Mouse (Mus musculus): ENCODE measurements around the gene Tcf7l1. TPM values are rescaled to one million over a fixed set of nuclear protein-coding genes. Genes with fewer than 3 reads are reported as not detected.

Tcf7l1 gene
- polyA plus RNA-seq, 1 experiment from 2014 or later: 17.5 TPM

GRCm38 (mm10) chr6:72774275-72774674 lies 14.8 kb downstream of the Tcf7l1 start:
- no peaks in the 10 kb centered on the region for H3K36me3 ChIP-seq (ENCODE audit: insufficient read depth, low read length)
- DNase-seq (ENCODE audit: low spot score): no peak

GRCm38 (mm10) chr6:72769915-72770776 lies 18.9 kb downstream of the Tcf7l1 start:
- ATAC-seq (no peak), DNase-seq (ENCODE audit: low spot score) (no peak)
- WGBS: 70% methylated on average over 14 of the region's 14 CpGs
- TF ChIP-seq CTCF (IDR thresholded peaks at IDR 0.05) (no peak), EP300 (IDR thresholded peaks at IDR 0.05) (no peak)
- Histone ChIP-seq H3K36me3 (ENCODE audit: insufficient read depth, low read length) (no peaks in the 10 kb centered on the region), H3K9ac (replicated peaks; ENCODE audit: low read depth) (no peak overlapping the region), H3K4me1 (ENCODE audit: insufficient read depth, low read depth, low read length) (peaks cover 16% of the 10 kb centered on the region; the same call in 1 of the 2 replicates), H3K4me3 (ENCODE audit: low read depth, low read length) (no peak overlapping the region), H3K27me3 (replicated peaks; ENCODE audit: insufficient read depth, low read length) (no peaks in the 10 kb centered on the region), H3K27ac (ENCODE audit: low read length) (no peak overlapping the region), H3K9me3 (ENCODE audit: low read length) (no peaks in the 10 kb centered on the region), H3K4me2 (replicated peaks; ENCODE audit: low read depth, low read length) (no peak overlapping the region)

More at GRCm38 (mm10) chr6:72774275-72774674, 14.8 kb downstream of the Tcf7l1 start:
- Histone ChIP-seq H3K9me3 (ENCODE audit: low read length) (no peaks in the 10 kb centered on the region), H3K4me3 (ENCODE audit: low read depth, low read length) (no peak overlapping the region), H3K27ac (ENCODE audit: low read length) (no peak overlapping the region), H3K27me3 (replicated peaks; ENCODE audit: insufficient read depth, low read length) (no peaks in the 10 kb centered on the region), H3K4me2 (replicated peaks; ENCODE audit: low read depth, low read length) (no peak overlapping the region), H3K9ac (replicated peaks; ENCODE audit: low read depth) (no peak overlapping the region), H3K4me1 (ENCODE audit: insufficient read depth, low read depth, low read length) (peaks cover 6% of the 10 kb centered on the region; the same call in 1 of the 2 replicates)
- TF ChIP-seq EP300 (IDR thresholded peaks at IDR 0.05): no peak
- no peak for TF ChIP-seq CTCF (IDR thresholded peaks at IDR 0.05)
- ATAC-seq: no peak
- WGBS: 43% methylated on average over 3 of the region's 3 CpGs

- ATAC-seq (no peak), DNase-seq (ENCODE audit: low spot score) (no peak)
- H3K4me3 ChIP-seq (ENCODE audit: low read depth, low read length): no peak overlapping the region
- TF ChIP-seq EP300 (IDR thresholded peaks at IDR 0.05) (no peak), CTCF (IDR thresholded peaks at IDR 0.05) (no peak)
- H3K4me2 ChIP-seq (replicated peaks; ENCODE audit: low read depth, low read length): no peak overlapping the region
- WGBS: 47% methylated on average over 13 of the region's 13 CpGs
- no peaks in the 10 kb centered on the region for H3K36me3 ChIP-seq (ENCODE audit: insufficient read depth, low read length)
- peaks cover 16% of the 10 kb centered on the region; the same call in 1 of the 2 replicates for H3K4me1 ChIP-seq (ENCODE audit: insufficient read depth, low read depth, low read length)
- no peaks in the 10 kb centered on the region for H3K9me3 ChIP-seq (ENCODE audit: low read length)
- no peak overlapping the region for H3K27ac ChIP-seq (ENCODE audit: low read length)
- no peak overlapping the region for H3K9ac ChIP-seq (replicated peaks; ENCODE audit: low read depth)
- H3K27me3 ChIP-seq (replicated peaks; ENCODE audit: insufficient read depth, low read length): no peaks in the 10 kb centered on the region
Measured at GRCm38 (mm10) chr6:72769343-72769742, 19.7 kb downstream of the Tcf7l1 start.

- no peaks in the 10 kb centered on the region for H3K9me3 ChIP-seq (ENCODE audit: low read length)
- no peak overlapping the region for H3K4me2 ChIP-seq (replicated peaks; ENCODE audit: low read depth, low read length)
- H3K36me3 ChIP-seq (ENCODE audit: insufficient read depth, low read length): no peaks in the 10 kb centered on the region
- peak; percentile 26 for ATAC-seq
- 23% methylated on average over 9 of the region's 9 CpGs for WGBS
- TF ChIP-seq CTCF (IDR thresholded peaks at IDR 0.05) (no peak), EP300 (IDR thresholded peaks at IDR 0.05) (no peak)
- H3K27ac ChIP-seq (ENCODE audit: low read length): no peak overlapping the region
- no peaks in the 10 kb centered on the region for H3K27me3 ChIP-seq (replicated peaks; ENCODE audit: insufficient read depth, low read length)
- peak; percentile 74 for DNase-seq (ENCODE audit: low spot score)
- H3K4me1 ChIP-seq (ENCODE audit: insufficient read depth, low read depth, low read length): peaks cover 16% of the 10 kb centered on the region; the same call in 1 of the 2 replicates
- no peak overlapping the region for H3K4me3 ChIP-seq (ENCODE audit: low read depth, low read length)
- no peak overlapping the region for H3K9ac ChIP-seq (replicated peaks; ENCODE audit: low read depth)
Measured at GRCm38 (mm10) chr6:72768804-72769203, 20.2 kb downstream of the Tcf7l1 start.

GRCm38 (mm10) chr6:72768097-72768496 lies 21.0 kb downstream of the Tcf7l1 start:
- no peaks in the 10 kb centered on the region for H3K27me3 ChIP-seq (replicated peaks; ENCODE audit: insufficient read depth, low read length)
- H3K27ac ChIP-seq (ENCODE audit: low read length): no peak overlapping the region
- WGBS: 94% methylated on average over 9 of the region's 9 CpGs
- no peaks in the 10 kb centered on the region for H3K36me3 ChIP-seq (ENCODE audit: insufficient read depth, low read length)
- no peaks in the 10 kb centered on the region for H3K9me3 ChIP-seq (ENCODE audit: low read length)
- no peak overlapping the region for H3K4me2 ChIP-seq (replicated peaks; ENCODE audit: low read depth, low read length)
- H3K4me1 ChIP-seq (ENCODE audit: insufficient read depth, low read depth, low read length): peaks cover 16% of the 10 kb centered on the region; the same call in 1 of the 2 replicates
- no peak for TF ChIP-seq CTCF (IDR thresholded peaks at IDR 0.05)
- no peak for TF ChIP-seq EP300 (IDR thresholded peaks at IDR 0.05)
- H3K4me3 ChIP-seq (ENCODE audit: low read depth, low read length): no peak overlapping the region
- DNase-seq (ENCODE audit: low spot score) (no peak), ATAC-seq (no peak)
- H3K9ac ChIP-seq (replicated peaks; ENCODE audit: low read depth): no peak overlapping the region

GRCm38 (mm10) chr6:72763616-72764015 lies 25.4 kb downstream of the Tcf7l1 start:
- H3K4me1 ChIP-seq (ENCODE audit: insufficient read depth, low read depth, low read length): peaks cover 14% of the 10 kb centered on the region; the same call in 1 of the 2 replicates
- no peak for ATAC-seq
- no peak overlapping the region for H3K9ac ChIP-seq (replicated peaks; ENCODE audit: low read depth)
- no peaks in the 10 kb centered on the region for H3K9me3 ChIP-seq (ENCODE audit: low read length)
- no peaks in the 10 kb centered on the region for H3K27me3 ChIP-seq (replicated peaks; ENCODE audit: insufficient read depth, low read length)
- H3K4me2 ChIP-seq (replicated peaks; ENCODE audit: low read depth, low read length): no peak overlapping the region
- H3K4me3 ChIP-seq (ENCODE audit: low read depth, low read length): no peak overlapping the region
- 50% methylated on average over 11 of the region's 11 CpGs for WGBS
- no peak overlapping the region for H3K27ac ChIP-seq (ENCODE audit: low read length)
- DNase-seq (ENCODE audit: low spot score): no peak
- TF ChIP-seq CTCF (IDR thresholded peaks at IDR 0.05) (no peak), EP300 (IDR thresholded peaks at IDR 0.05) (no peak)
- no peaks in the 10 kb centered on the region for H3K36me3 ChIP-seq (ENCODE audit: insufficient read depth, low read length)
